Mouse (Mus musculus) kidney, adult 11 months (tissue): ENCODE measurements around the gene B3gnt9.
A peak's percentile ranks its signal among the peaks of the same experiment; 100 is the strongest.

ENCODE experiments used
- DNase-seq: peaks from one replicate; pipeline ENCODE4 v3.0.0; 2022

The B3gnt9 gene

GRCm38 (mm10) chr8:105254966-105255350 lies at the start of gene B3gnt9:
Gene B3gnt9 (minus strand): TSS chr8:105255153.
- DNase-seq = peak; percentile 48

GRCm38 (mm10) chr8:105303874-105304273 lies 48.9 kb upstream of the B3gnt9 start:
- no peak for DNase-seq

GRCm38 (mm10) chr8:105303396-105303795 lies 48.4 kb upstream of the B3gnt9 start:
- DNase-seq = no peak

GRCm38 (mm10) chr8:105299962-105300361 lies 45.0 kb upstream of the B3gnt9 start:
- DNase-seq = peak; percentile 16

GRCm38 (mm10) chr8:105298351-105299252 lies 43.6 kb upstream of the B3gnt9 start:
- peak; percentile 12 for DNase-seq

GRCm38 (mm10) chr8:105297511-105298192 lies 42.7 kb upstream of the B3gnt9 start, which contains the start of gene E2f4:
Gene E2f4 (plus strand): TSS chr8:105297663.
- peak; percentile 93 for DNase-seq

GRCm38 (mm10) chr8:105295895-105296573 lies 41.1 kb upstream of the B3gnt9 start, which contains the start of gene Exoc3l:
Gene Exoc3l (minus strand): TSS chr8:105296101.
- no peak for DNase-seq

- no peak for DNase-seq
Observed at GRCm38 (mm10) chr8:105295256-105295655, 40.3 kb upstream of the B3gnt9 start.

GRCm38 (mm10) chr8:105294776-105295175 lies 39.8 kb upstream of the B3gnt9 start:
- no peak for DNase-seq

GRCm38 (mm10) chr8:105293405-105293804 lies 38.5 kb upstream of the B3gnt9 start:
- peak; percentile 6 for DNase-seq

- DNase-seq = no peak
Observed at GRCm38 (mm10) chr8:105292471-105292870, 37.5 kb upstream of the B3gnt9 start.

- DNase-seq = peak; percentile 4
Observed at GRCm38 (mm10) chr8:105291802-105292201, 36.8 kb upstream of the B3gnt9 start.

- peak; percentile 12 for DNase-seq
Observed at GRCm38 (mm10) chr8:105291364-105291763, 36.4 kb upstream of the B3gnt9 start.

- DNase-seq = peak; percentile 80
Observed at GRCm38 (mm10) chr8:105290554-105291314, 35.8 kb upstream of the B3gnt9 start.

- peak; percentile 27 for DNase-seq
Observed at GRCm38 (mm10) chr8:105289805-105290460, 35.0 kb upstream of the B3gnt9 start, which contains the start of gene 4931428F04Rik. Gene 4931428F04Rik (minus strand): TSS chr8:105289864.

- DNase-seq = peak; percentile 85
Observed at GRCm38 (mm10) chr8:105288958-105289732, 34.2 kb upstream of the B3gnt9 start.

- no peak for DNase-seq
Observed at GRCm38 (mm10) chr8:105288231-105288630, 33.3 kb upstream of the B3gnt9 start.

- no peak for DNase-seq
Observed at GRCm38 (mm10) chr8:105286907-105287306, 32.0 kb upstream of the B3gnt9 start.

GRCm38 (mm10) chr8:105285514-105285913 lies 30.6 kb upstream of the B3gnt9 start:
- no peak for DNase-seq

- peak; percentile 30 for DNase-seq
Observed at GRCm38 (mm10) chr8:105283074-105283473, 28.1 kb upstream of the B3gnt9 start.

GRCm38 (mm10) chr8:105282239-105282638 lies 27.3 kb upstream of the B3gnt9 start:
- DNase-seq = no peak
